Comparison of ENCODE assay signal across 8 mouse cellular contexts in genomic region chr10:20966090-20966489, GRCm38 (mm10). TPM values are rescaled to one million over a fixed set of nuclear protein-coding genes. Genes with fewer than 3 reads are reported as not detected.
DNase-seq lines count a peak whose midpoint lies in the region; ATAC-seq and TF ChIP-seq lines count a peak whose summit lies in the region.

No protein-coding gene starts in this region.

- H3K27ac ChIP-seq in kidney, embryonic 14.5 days (ENCODE audit: low read depth, low read length) = no peak overlapping the region
- no peak overlapping the region for H3K27ac ChIP-seq in liver, adult 2 months (replicated peaks; ENCODE audit: insufficient read depth, low read depth, low read length)
- no peak overlapping the region for H3K27ac ChIP-seq in stomach, embryonic 14.5 days (ENCODE audit: low read length)

- TF ChIP-seq POLR2A in liver, adult 2 months (IDR thresholded peaks at IDR 0.05; ENCODE audit: extremely low read depth, insufficient read depth, low read length) = no peak

- peak; percentile 90 for DNase-seq in 416B (ENCODE audit: low read depth)
- DNase-seq in adrenal gland, adult 8-10 months = peak; percentile 69
- peak; percentile 63 for DNase-seq in embryo, embryonic 11.5 days (ENCODE audit: low read depth, low spot score)
- DNase-seq in gastrocnemius, postnatal 36 days = peak; percentile 60 to 70
- peak; percentile 82 for DNase-seq in liver, adult 2 months (ENCODE audit: extremely low read depth, low read depth, low spot score)
- DNase-seq in naive thymus-derived CD4-positive, alpha-beta T cell, adult 2 months (ENCODE audit: low read depth) = peak; percentile 87

- H3K79me2 ChIP-seq in liver, adult 2 months (ENCODE audit: control insufficient read depth, insufficient read depth, low read length) = no peaks in the 10 kb centered on the region

- H3K4me1 ChIP-seq in kidney, embryonic 14.5 days (ENCODE audit: control insufficient read depth, insufficient read depth, low read length) = no peaks in the 10 kb centered on the region
- H3K4me1 ChIP-seq in liver, adult 2 months (ENCODE audit: control insufficient read depth, insufficient read depth, low read length) = no peaks in the 10 kb centered on the region
- H3K4me1 ChIP-seq in stomach, embryonic 14.5 days (ENCODE audit: control insufficient read depth, insufficient read depth, low read length) = no peaks in the 10 kb centered on the region

- no peaks in the 10 kb centered on the region for H3K9me3 ChIP-seq in kidney, embryonic 14.5 days (ENCODE audit: control insufficient read depth, low read length)
- H3K9me3 ChIP-seq in stomach, embryonic 14.5 days (ENCODE audit: control insufficient read depth, low read depth, low read length) = no peaks in the 10 kb centered on the region

- 41% methylated on average over 12 of the region's 12 CpGs for WGBS in kidney, embryonic 14.5 days
- 26% methylated on average over 12 of the region's 12 CpGs for WGBS in liver, adult 2 months
- 30% methylated on average over 12 of the region's 12 CpGs for WGBS in stomach, embryonic 14.5 days

- no peak overlapping the region for H3K9ac ChIP-seq in kidney, embryonic 14.5 days (ENCODE audit: low read depth, low read length)
- no peak overlapping the region for H3K9ac ChIP-seq in liver, adult 2 months (ENCODE audit: low read depth, low read length)
- no peak overlapping the region for H3K9ac ChIP-seq in stomach, embryonic 14.5 days (replicated peaks; ENCODE audit: low read depth, low read length)

- intact Hi-C loops in gastrocnemius, postnatal 36 days (cut with DNase I) = no loop called here

- peak; percentile 95 for TF ChIP-seq CTCF in liver, adult 2 months (IDR thresholded peaks at IDR 0.05; ENCODE audit: low read depth, low read length)

- no peak overlapping the region for H3K4me2 ChIP-seq in kidney, embryonic 14.5 days (replicated peaks; ENCODE audit: low read depth, low read length)
- no peak overlapping the region for H3K4me2 ChIP-seq in stomach, embryonic 14.5 days (replicated peaks; ENCODE audit: low read depth, low read length)

- no peak overlapping the region for H3K4me3 ChIP-seq in kidney, embryonic 14.5 days (ENCODE audit: low read length)
- no peak overlapping the region; the same call in 1 of the 2 replicates for H3K4me3 ChIP-seq in liver, adult 2 months (ENCODE audit: insufficient read depth, low read depth, low read length)
- no peak overlapping the region for H3K4me3 ChIP-seq in stomach, embryonic 14.5 days (ENCODE audit: low read depth, low read length)

- H3K36me3 ChIP-seq in kidney, embryonic 14.5 days (ENCODE audit: control insufficient read depth, insufficient read depth, low read length) = peaks cover 11% of the 10 kb centered on the region
- no peaks in the 10 kb centered on the region; the same call in 1 of the 2 replicates for H3K36me3 ChIP-seq in liver, adult 2 months (ENCODE audit: control insufficient read depth, insufficient read depth, low read length)
- peaks cover 6% of the 10 kb centered on the region; the same call in 1 of the 2 replicates for H3K36me3 ChIP-seq in stomach, embryonic 14.5 days (ENCODE audit: control insufficient read depth, insufficient read depth, low read length)

- peak; percentile 62; the same call in 1 of the 2 replicates for ATAC-seq in kidney, embryonic 14.5 days (ENCODE audit: low FRiP score, low TSS enrichment)
- peak; percentile 42; the same call in 1 of the 2 replicates for ATAC-seq in stomach, embryonic 14.5 days (ENCODE audit: insufficient number of reproducible peaks, insufficient read depth, low FRiP score, low read depth)

- no peaks in the 10 kb centered on the region for H3K27me3 ChIP-seq in kidney, embryonic 14.5 days (ENCODE audit: control insufficient read depth, insufficient read depth, low read length)
- H3K27me3 ChIP-seq in liver, adult 2 months (ENCODE audit: control insufficient read depth, insufficient read depth, low read length) = no peaks in the 10 kb centered on the region
- no peaks in the 10 kb centered on the region for H3K27me3 ChIP-seq in stomach, embryonic 14.5 days (ENCODE audit: control insufficient read depth, insufficient read depth, low read length)

RNA-seq across cellular contexts. Expression of gene Ahi1, which starts 13.7 kb away (rescaled TPM):
- total RNA-seq in adrenal gland, adult 8-10 months (2022) = 10 to 100 TPM; 35.6 to 42.2 (median 38.5) TPM
- under 1 TPM; 0.91 to 0.94 TPM for total RNA-seq in gastrocnemius, postnatal 36 days (2021)
- polyA plus RNA-seq in kidney, embryonic 14.5 days (2014; fragmentation: Nextera tagmentation; extraction: Ambion mirVana) = 7.5 and 11.0 TPM in 2 replicates
- total RNA-seq in liver, adult 2 months (2014; rRNA removed) = 1.1 and 1.2 TPM in 2 replicates
- polyA plus RNA-seq in liver, adult 2 months (2012; rRNA removed) = 0.22 and 0.24 TPM in 2 replicates
- 12.9 and 13.3 TPM in 2 replicates for polyA plus RNA-seq in stomach, embryonic 14.5 days (2014; fragmentation: Nextera tagmentation; extraction: Ambion mirVana)

Comparison
In these comparisons a context has a peak if more than half of its experiments do, and no peak if none do; other contexts are left out.
1. RNA of gene Ahi1, which starts 13.7 kb away (total RNA-seq): 35.6 to 42.2 TPM in adrenal gland, adult 8-10 months; 1.1 to 1.2 TPM in liver, adult 2 months and 0.91 to 0.94 TPM in gastrocnemius, postnatal 36 days; every median in the first group is over 10 times any median in the second.
2. Peak in every context shown above with its lines, with median percentiles within 50 percentile points of each other: DNase-seq.